Mouse (Mus musculus) cerebellum, postnatal 14 days (tissue): ENCODE results near the gene Sned1.

ENCODE experiments used
- DNase-seq, 2 experiments: peaks; one replicate each; pipeline ENCODE4 v3.0.0; 2021; ENCODE audit warnings: mixed read lengths in 2 of 2

The Sned1 gene

DNA sequence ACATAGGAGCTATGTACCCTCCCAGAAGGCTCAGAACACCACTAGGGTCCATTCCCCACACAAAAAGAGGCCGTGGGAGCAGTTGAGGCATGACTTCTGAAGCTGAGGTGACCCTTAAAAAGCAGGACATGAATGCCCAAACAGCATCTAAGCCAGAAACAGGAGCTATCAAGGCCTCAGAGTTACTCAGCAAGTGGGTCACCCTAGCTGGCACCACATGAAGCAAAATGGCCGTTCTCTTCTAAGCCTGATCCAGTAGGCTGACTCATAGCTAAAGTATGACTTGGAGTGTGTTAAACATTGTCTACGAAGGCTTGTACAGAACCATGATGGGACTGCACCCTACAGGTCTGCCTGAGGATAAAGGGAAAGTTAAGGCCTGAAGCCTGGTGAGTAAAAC is 90.8 kb downstream of the Sned1 start:
- no peak for DNase-seq

DNA sequence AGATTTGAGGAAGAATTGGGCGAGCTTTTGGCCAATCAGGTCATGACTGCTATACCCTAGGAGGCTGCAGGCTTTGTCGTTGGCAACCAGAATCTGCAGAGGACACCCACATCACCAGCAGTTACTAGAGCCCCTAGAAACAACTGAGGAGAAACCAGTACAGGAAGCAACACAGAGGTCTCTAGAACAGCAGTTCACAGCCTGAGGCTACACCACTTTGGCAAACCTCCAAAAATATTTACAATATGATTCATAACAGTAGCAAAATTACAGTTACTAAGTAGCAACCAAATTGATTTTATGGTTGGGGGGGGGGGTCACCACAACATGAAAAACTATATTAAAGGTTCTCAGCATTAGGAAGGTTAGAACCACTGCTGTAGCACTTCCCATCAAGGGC is 99.0 kb downstream of the Sned1 start:
- no peak for DNase-seq

DNA sequence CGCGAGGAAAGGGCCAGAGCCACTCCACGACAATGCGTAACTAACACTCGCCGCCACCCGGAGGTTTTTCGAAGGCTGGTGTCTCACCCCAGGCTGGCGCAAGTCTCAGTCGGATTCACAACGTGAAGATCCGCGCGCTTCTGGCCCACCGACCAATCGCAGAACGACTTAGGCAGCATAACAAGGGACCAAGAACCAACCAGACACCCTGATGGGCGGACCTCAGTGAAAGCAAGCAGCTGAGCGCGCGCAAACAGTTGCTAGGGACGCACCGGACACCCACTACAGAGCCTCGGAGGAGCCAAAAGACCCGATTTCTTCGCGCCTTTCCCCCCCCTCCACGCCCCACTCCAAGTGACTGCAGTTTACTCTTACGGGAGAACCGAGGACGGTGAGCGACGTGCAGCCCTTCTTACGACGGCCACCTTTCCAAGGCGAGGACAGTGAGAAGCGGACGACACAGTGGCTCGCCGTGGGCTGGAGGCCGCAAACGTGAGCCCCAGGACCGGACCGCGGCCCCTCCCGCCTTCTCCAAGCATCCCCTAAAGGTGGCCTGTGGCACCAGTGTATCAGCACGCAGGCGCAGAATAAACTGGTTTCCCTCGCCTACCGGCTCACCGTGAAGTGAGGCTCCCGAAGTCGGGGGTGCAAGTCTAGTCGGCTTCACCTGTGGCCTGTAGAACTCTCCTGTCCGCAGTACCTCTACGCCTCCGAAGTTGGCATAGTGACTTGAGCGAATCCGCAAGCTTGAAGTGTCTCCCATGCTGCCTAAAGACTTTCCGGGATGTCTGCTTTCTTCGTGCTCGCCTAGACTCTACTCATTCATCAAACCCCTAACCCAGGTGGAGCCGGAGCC is 107.2 kb downstream of the Sned1 start, which contains the start of the genes Ppp1r7 and Pask:
Gene Ppp1r7 (plus strand): TSS at position 207 of the 856 bp plus-strand sequence.
Gene Pask (minus strand): TSS at position 835 of the 856 bp plus-strand sequence.
- DNase-seq = peak; percentile 95 to 96

DNA sequence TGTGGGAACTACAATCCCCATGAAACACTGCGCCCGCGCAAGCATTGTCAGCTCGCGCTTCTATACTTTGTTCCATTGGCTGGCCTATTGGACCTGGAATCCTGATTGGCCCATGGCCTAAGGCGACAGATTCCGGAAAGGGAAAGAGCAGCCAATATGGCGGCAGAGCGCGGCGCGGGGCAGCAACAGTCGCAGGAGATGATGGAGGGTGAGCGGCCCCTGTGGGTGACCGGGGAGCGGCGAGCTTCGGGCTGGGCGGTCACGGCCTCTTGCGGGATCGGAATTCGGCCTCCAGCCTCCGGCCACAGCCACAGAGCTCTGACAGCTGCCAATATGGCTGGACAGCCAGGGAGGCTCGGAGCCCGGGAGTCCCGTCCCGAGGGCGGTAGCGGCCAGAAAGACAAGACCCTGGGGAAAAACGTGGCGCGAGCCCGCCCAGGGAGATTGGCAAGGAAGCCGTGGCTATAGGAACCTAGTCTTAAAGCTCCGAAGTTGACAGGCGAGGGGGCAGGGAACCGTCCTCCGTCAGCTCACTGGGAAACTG is 107.9 kb downstream of the Sned1 start:
- peak; percentile 96 for DNase-seq

DNA sequence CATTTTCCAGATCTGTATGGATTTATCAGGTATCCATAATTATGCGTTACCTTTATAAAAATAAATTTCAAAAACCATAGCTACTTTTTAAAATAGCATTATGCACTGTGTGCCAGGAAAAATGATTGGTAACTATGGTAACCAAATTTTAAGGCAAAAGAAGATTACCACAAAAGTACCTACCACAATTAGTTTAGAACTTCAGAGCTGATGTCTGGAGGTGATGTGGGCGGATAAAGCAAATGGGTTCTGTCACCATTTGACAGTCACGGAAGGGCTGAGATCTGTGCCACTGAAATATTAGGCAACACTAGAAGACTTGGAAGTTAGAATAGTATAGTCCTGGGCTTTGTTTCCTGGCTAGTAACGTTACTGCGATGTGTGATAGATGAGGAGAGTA is 111.5 kb downstream of the Sned1 start:
- no peak for DNase-seq

DNA sequence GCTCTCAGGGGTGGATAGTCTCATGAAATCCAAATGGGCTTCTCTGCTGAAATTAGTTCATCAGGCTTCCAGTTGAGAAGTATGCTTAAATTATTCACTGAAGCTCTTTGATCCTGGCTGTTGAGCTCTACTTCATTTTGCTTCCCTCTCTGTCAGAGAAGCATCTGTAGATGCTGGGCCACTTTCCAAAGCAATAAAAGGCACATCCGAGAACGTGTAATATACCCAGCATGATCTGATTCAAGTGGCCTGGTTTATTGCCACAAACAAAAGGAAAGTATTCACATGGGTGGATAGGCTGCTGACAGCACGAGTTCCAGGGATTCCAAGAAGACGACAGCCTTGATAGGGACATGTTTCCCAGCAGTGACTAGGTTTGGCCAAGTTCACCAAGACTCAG is 114.1 kb downstream of the Sned1 start:
- no peak for DNase-seq
